Mouse (Mus musculus) left cerebral cortex, postnatal 36 days (tissue): ENCODE results near the gene Pi4k2a. TPM values are rescaled to one million over a fixed set of nuclear protein-coding genes. Genes with fewer than 3 reads are reported as not detected.

ENCODE experiments used
- DNase-seq, 2 experiments: peaks; one replicate each; pipeline ENCODE4 v3.0.0; 2021 to 2022; ENCODE audit warnings: low spot score in 2 of 2, mixed read lengths in 1 of 2
- intact Hi-C: fragments of 180-260 bp; cut with DNase I; formaldehyde crosslinking; loops from one replicate; pipeline ENCODE4 v1.15.1; 2025
- total RNA-seq, 2 experiments: library from RNA; stranded (reverse); gene quantifications; 2 replicates each; pipeline ENCODE4 v1.2.3; 2021

The Pi4k2a gene
- 10 to 100 TPM; 63.6 to 72.2 TPM for total RNA-seq

- intact Hi-C loops, result loop anchor here (5.0 kb wide), 1 partner anchor 77 kb away; no protein-coding TSS in a partner anchor
- peak; percentile 99 for DNase-seq
Measured at GRCm38 (mm10) chr19:42089748-42090595, at the start of gene Pi4k2a. Gene Pi4k2a, plus strand, starts transcription at chr19:42090470.

DNA sequence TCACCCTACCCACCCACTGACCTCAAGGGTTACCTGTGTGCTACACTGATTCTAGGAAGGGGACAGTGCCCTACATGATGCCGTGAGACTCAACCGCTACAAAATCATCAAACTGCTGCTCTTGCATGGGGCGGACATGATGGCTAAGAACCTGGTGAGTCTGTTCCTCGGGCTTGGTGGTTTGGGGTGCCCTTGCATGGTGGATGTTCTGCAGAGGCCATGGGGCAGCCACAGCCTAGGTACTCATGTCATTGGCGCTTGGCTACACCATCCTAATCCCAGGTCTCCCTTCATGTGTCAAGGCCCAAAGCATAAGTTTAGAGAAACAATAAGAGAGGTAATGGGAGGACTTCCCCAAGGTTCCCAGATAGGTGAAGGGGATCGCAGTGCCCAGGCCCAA lies 46.3 kb upstream of the Pi4k2a start:
- DNase-seq, result no peak
- intact Hi-C loops, result no loop called here

DNA sequence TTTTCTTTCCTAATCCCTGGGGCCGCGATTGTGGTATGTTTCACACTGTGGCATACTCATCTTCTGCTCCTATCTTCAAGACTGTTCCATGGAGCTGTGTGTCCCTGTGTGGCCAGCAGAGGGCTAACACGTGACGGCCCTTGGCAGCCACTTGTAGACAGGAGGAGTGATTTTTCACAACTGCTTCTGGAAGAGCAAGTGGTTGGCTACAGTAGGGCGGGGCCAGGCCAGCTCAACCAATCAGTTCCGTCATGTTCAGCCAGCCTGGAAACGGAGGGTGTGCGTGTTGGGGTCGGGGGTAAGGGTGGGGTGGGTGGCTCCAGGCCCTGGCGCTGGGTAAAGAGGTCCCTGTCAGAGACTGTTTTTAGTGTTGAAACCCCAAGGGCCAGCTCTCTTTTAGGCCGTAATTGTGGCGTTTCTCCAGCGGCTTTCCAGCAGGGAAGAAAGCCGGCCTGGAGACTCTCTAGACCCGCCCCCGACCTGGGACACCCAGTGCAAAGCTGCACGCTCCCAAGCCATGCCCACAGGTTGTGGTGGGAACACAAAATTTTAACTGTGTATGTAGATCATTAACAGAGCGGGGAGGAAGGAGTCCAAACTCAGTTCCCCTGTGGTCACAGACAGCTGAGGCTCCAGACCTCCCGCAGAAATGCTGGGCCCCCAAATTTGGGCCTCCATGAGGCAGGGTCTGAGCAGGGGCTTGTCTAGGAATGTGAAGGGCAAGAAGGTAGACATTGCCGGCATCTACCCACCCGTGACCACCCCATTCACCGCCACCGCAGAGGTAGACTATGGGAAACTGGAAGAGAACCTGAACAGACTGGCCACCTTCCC lies 44.8 kb upstream of the Pi4k2a start, which contains the start of gene Hoga1:
Hoga1 (plus strand) TSS at position 342 of the 834 bp plus-strand sequence.
- intact Hi-C loops, result no loop called here
- peak; percentile 21 for DNase-seq

DNA sequence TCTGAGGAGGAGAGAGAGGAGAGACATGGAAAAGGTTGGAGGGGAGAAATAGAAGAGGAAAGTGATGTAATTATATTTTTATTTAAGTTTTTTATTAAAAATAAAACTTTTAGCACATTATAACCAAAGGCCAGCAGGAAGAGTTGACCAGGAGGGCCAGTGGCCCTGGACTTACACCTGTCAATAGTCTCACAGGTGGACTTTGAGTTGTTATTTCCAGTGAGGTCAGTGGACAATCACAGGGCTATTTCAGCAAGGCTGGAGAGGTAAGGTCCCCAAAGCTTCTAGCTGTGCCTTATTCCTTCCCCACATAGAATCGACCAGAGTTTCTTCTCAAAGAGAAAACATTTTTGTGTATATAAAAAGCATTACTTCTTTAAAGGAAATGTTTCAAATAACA lies 40.0 kb upstream of the Pi4k2a start:
- intact Hi-C loops, result no loop called here
- no peak for DNase-seq

GRCm38 (mm10) chr19:42051351-42051750 lies 38.9 kb upstream of the Pi4k2a start:
- no peak for DNase-seq
- intact Hi-C loops, result no loop called here

DNA sequence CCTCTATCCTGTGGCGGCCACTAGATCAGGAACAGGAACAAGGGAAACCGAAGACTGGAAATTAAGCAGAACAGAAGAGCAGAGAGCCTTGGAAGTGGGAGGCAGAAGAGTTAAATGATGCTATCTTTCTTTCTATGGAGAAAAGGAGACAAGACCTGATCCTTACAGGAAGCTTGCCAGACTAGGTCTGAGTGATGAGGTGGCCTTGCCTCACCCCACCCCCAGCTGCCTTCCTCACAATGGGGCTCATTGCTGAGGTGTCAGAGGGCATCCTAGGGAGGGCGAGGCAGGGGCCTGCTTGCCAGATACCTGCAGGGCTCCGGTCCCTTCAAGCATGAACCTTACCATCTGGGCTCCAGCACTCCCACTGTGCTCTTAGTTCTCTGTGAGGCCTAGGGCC lies 38.3 kb upstream of the Pi4k2a start, which contains the start of gene 4933411K16Rik:
4933411K16Rik (plus strand) TSS at position 301 of the 400 bp plus-strand sequence.
- intact Hi-C loops, result no loop called here
- no peak for DNase-seq

DNA sequence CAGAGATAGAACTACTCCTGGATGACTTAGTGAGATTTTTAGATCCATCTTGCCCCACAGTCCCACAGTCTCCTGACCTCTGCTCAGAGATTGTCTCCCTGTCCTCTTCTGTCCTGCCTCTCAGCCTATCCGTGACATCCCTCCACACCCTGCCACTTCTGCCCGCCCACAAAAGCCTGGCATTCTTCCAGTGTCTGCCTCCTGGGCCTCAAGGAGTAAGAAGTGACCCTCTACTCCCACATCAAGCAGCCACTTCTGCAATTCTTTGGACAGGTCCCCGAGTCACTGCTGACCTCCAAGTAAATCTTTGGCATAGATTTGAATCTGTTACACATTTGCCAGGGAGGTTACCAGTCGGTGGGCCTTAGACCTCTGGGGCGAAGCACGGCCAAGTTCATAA lies 36.0 kb upstream of the Pi4k2a start:
- intact Hi-C loops, result no loop called here
- DNase-seq, result no peak

DNA sequence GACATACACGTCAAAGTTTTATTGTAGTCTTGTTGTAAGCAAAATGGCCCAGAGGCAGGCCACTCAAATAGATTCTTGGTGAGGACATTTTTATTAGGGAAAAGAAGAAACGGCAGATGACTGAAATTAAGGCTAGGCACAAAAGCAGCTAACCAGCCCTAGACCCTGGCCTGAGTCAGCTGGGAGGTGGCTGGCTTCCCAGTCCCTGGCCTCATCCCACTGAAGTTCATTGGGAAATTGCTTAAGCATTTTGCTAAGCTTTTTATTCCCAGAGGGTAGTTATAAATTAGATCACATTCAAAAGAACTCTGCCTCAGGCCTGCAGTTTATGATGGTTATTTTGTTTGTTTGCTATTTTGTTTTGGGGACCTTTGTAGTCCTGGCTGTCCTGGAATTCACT lies 34.4 kb upstream of the Pi4k2a start:
- intact Hi-C loops, result no loop called here
- DNase-seq, result no peak

- DNase-seq, result no peak
- intact Hi-C loops, result no loop called here
Measured at GRCm38 (mm10) chr19:42056719-42057409, 33.4 kb upstream of the Pi4k2a start.

DNA sequence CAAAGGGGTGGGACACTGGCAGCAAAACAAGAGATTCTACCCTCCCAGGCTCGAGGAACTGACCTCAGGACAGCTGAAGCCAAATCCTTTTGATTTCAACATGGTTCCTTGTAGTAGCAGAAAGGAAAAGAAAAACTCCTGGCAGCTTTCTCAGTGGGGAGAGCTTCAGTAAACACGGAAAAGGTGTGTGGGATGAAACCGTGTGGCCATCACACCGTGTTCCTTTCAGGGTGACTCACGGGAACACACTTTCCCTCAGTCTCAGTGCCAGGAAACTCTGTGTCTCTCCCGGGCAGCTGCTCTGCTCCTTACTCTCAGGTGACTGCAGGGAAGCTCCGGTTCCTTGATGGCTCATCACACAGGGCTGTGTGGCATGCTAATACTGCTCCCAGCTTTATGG lies 31.8 kb upstream of the Pi4k2a start:
- intact Hi-C loops, result no loop called here
- peak in 1 of 2 experiments; percentile 26 for DNase-seq

- DNase-seq, result no peak
- intact Hi-C loops, result no loop called here
Measured at GRCm38 (mm10) chr19:42061443-42061842, 28.8 kb upstream of the Pi4k2a start.

DNA sequence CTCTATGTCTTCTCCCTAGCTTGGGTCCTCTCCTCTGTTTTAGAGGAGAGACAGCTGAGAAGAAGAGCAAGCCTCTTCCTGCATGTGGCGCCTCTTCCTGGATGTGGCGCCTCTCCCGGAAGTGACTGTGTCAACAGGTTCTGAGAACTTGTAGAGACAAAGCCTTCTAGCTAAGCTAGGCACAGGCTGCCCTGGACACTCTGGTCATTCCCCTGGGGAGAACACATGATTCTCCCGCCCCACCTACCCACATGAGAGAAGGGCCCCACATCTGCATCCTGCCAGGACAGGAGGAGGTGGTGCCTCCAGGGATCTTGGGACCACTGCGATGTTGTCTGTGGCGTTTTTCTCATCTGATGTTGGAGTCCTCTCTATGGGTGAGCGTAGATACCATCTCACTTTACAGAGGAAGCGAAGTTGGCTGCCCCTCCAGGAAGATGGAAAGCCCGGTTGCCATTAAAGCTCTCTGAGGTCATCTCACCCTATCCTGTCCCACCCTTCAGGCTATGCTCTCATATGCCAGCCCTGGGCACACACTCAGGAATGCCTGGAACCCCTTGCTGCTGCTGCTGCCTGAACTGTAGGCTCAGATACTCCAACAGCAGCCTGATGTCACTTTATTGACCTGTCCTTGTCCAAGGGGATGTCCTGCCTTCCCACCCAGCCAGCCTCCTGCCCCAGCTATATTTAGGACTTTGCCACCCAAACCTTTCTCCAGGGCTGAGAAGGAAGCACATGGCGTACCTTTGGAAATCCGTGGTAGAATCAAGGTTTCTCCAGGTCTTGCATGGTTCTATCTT lies 21.6 kb upstream of the Pi4k2a start:
- intact Hi-C loops, result loop anchor here (1.0 kb wide), 1 partner anchor 33 kb away; the partner anchor contains the start of gene Ankrd2
- no peak for DNase-seq

- intact Hi-C loops, result loop anchor here (1.0 kb wide), 1 partner anchor 34 kb away; the partner anchor contains the start of gene Ankrd2
Measured at GRCm38 (mm10) chr19:42069241-42069525, 21.1 kb upstream of the Pi4k2a start.

DNA sequence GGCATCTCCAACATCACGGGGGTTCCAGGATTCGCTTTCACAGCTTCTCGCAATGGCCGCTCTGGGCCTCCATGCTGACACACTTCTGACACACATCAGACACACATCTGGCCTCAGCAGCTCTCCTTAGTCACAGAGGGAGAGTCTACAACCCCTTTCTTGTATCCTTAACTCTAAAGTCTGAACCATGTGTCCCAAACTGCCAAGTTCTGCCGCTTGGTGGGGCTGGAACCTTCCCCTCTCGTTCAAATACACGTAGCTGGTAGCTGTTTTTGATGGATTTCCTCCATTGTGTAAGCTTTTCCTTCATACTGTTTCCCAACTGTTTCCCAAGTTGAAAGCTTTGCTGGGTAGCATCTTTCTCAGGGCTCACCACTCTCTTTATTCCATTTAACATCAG lies 19.0 kb upstream of the Pi4k2a start:
- no peak for DNase-seq
- intact Hi-C loops, result no loop called here

More at GRCm38 (mm10) chr19:42069241-42069525, 21.1 kb upstream of the Pi4k2a start:
- no peak for DNase-seq

GRCm38 (mm10) chr19:42071886-42072608 lies 18.2 kb upstream of the Pi4k2a start:
- DNase-seq, result no peak
- intact Hi-C loops, result no loop called here

- DNase-seq, result no peak
- intact Hi-C loops, result no loop called here
Measured at GRCm38 (mm10) chr19:42072802-42073201, 17.5 kb upstream of the Pi4k2a start.

DNA sequence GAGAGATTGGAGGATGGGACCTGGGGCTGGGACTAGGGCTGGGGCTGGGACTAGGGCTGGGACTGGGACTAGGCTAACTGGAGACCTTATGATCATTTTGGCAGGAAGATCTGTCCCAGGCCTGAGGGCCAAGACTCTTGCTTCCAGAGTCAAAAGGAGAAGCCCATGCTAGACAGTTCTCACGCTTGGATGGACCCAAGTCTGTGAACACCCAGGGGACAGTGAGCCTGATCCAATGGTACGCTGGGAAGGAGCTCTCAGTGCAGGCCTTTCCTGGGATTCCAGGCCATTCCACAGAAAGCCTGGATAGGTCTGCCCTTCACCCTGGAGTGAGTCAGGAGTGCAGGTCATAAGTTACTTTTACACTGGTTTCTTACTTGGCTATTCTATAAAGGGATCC lies 15.2 kb upstream of the Pi4k2a start:
- intact Hi-C loops, result no loop called here
- DNase-seq, result no peak

- intact Hi-C loops, result no loop called here
- DNase-seq, result no peak
Measured at GRCm38 (mm10) chr19:42075992-42076391, 14.3 kb upstream of the Pi4k2a start.

DNA sequence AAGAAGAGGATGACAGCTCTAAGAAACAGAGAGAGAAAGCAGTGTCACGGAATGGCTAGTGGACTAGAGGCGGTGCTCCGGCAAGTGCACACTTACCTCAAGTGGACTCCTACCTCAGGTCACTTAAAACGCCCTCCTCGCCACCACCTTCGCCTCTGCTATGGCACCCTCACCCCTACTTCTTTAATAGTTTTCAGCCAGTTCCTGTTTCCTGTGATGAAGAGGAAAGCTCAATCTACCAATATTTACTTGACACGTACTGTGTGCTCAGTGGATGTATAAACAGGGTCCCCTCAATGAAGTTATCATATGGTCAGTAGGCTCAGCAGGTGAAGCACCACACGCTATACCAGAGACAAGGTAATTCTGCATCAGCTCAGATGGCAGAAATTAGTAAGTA lies 11.7 kb upstream of the Pi4k2a start:
- DNase-seq, result no peak
- intact Hi-C loops, result no loop called here
